Mouse (Mus musculus) lung, postnatal 0 days (tissue): ENCODE measurements around the gene Osbp.

Experiments
- CTCF ChIP-seq: IDR thresholded peaks from 2 replicates; pipeline ENCODE4 v1.5.1; 2016; ENCODE audit warnings: antibody characterized with exemption, mild to moderate bottlenecking
- EP300 ChIP-seq: IDR thresholded peaks from 2 replicates; pipeline ENCODE4 v1.6.1; 2016; ENCODE audit warnings: antibody characterized with exemption, mild to moderate bottlenecking, control low read depth

GRCm38 (mm10) chr19:11977363-11977762, 11.6 kb downstream of the Osbp start:
- TF ChIP-seq CTCF (no peak), EP300 (no peak)
